Mouse (Mus musculus) ovary, postnatal 36 days (tissue): ENCODE measurements at regions not wholly inside any gene's neighbourhood (a gene's known extent, or its start where the extent isn't known, plus 50 kb on each side); places are given as distances from the start of the nearest gene placed in this dataset.

Experiments
- DNase-seq: peaks from one replicate; pipeline ENCODE4 v3.0.0; 2022; ENCODE audit warnings: low spot score, mixed read lengths

DNA sequence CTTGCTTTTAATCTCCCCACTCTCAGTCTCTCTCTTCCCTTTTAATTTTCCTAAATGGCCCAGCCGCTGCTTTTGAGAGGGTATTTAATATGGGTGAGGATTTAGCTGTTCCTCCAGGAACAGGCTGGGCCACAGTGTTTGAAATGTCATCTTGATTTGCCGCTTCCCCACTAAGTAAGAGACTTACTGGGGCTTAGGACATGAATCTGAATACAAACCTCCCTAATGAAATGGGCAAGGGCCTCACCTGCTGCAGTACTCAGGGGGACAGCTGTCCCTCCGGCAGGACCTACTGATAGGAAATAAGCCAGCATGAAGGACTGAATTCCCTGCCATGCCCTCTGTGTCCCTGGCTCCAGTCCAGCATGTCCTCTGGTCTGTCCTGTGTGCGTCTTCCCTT, 50.6 kb upstream of the Prr23a1 start:
- no peak for DNase-seq

DNA sequence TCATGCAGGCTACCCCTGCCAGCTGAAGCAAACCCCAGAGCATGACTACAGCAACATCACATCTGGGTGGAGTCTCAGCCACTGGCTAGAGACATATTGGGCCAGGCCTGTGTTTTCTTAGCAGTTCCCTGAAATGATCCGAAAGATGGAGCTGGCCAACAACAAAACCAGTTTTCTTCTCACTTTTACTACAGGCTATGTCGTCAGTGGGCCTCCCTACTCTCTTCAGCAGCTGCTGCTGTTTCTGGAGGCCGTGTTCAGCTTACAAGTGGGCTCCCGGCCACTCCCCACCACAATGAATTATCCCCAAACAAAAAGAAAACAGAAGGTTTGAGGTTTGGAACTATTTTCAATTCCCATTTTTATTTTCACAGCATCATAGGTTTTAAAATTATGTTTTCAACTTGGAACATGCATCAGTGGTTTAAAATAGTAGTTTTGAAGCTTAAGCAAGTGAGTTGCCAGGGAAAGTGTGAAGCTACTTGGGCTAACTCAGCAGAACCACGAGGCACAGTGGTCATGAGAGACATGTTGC, 68.6 kb upstream of the Prr23a1 start:
- no peak for DNase-seq

DNA sequence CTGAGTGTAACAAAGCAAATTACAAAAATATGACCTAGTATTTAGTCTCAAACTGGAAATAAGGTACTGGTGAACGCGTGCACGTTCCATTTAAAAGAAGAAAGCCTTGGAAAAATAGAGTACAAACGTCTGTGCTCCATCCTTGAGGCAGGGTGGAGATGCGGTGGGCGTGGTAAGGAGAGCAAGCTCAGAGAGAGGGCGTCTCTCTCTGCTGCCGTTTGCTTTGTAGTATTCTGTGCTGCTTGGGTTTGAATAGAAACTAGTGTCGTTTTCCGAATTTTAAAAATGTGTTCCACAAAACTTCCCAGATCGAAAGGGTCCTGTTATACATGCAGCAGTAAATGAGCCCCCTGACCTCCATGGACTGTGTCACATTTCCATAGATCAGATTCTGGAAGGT, 69.1 kb upstream of the Prr23a1 start:
- DNase-seq: no peak

DNA sequence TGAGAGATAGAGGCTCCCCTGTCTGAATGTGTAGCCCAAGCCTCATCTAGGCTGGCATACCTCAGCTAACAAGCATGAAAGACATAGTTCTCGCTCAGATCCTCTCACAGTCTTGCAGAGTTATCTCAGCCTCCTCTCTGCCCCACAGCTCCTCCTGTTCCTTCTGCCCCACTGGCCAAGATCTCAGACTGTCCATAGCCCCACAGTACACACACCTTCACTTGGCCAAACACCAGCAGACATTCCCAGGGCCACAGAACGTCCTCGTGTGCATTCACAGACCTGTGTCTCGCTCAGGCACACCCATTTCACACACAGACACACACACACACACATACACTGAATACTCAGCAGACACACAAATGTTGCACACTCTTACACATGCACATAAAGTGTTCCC, 87.5 kb upstream of the Prr23a1 start:
- no peak for DNase-seq

DNA sequence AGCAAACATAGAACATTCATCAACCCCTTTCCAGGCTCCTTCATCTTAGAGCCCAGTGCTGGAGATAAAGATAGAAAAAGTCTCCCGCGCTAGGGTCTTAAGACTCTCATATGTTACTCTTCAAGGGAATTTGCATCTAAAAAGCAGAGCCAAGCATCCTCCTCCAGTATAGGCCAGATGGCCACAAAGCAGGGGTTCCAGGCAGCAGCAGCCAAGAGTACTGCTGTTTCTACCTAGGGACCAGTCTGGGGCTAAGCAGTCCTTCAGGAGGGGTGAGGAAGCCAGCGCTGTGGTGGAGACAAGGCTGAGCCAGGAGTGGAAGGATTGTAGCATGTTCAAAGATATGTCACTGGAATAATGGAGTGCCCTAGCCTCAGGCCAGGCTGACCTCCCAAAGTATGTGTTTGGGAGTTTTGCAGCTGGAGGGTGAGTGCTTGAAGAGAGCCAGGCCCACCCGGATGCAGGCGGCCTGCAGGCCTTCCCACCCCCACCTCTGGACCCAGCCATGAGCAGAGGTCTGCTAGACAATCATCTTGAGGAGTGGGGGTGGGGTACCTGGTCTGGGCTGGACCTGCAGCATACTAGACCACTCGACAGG, 88.8 kb upstream of the Prr23a1 start:
- peak; percentile 20 for DNase-seq

DNA sequence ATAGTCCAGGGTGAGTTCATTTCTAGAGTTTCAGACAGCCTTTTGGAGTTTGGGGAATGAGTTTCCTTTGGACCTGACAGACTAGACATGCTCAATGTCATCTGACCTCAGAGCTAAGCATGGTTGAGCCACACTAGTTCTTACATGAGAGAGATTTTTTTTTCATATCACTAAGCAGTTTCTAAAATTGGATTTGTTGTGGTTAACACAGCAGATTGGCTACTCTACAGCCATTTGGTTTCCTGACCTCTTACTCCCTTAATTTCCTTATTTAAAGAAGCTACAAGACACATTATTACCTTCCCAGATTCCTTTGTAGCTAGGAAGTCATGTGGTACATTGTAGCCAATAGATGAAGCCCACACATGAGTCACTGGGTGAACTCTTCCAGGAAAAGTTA, 98.5 kb upstream of the Prr23a1 start:
- no peak for DNase-seq

DNA sequence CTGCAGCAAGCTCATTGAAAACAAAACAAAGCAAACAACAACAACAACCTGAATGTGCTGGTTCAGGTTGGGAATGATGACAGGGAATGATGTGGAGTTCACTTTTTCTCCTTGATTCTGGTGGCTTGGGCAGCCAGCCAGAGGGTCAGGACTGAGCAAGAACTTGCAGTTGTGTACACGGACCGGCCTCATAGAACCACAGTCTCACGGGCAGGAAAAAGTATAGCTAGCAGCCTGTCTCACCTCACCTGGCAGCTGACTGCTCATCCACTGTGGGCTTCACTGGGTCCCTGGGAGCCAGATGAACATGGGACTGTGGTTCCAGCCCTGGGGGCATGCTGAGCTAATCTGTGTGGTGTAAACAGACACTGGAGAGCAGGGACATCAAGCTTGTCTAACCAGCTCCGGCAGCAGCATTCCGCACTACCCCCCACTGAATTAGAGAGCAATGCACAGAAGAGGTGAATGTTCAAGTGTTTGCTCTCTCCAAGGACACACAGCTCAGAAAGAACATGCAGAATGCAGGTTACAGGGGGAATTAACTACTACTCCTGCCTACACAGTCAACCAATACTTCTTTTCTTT, 114.9 kb upstream of the Prr23a1 start:
- no peak for DNase-seq

DNA sequence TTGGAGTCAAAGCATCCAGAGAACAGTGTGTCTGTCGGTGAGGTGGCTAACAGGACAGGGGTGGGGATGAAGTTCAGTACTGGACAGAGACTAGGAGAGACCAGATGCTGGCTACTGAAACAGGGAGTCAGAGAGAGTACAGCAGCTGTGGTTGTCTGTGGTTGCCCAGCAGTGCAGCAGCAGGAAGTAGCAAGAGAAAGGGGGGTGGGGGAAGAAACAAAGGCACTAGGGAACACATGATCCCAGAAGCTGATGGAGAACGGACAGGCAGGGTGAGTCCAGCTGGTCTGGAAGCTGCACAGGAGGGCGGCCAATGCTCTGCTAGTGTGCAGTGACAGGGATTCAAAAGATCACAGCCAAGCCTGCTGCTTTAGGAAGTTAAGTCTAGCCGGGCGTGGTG, 115.7 kb upstream of the Prr23a1 start:
- DNase-seq: no peak

DNA sequence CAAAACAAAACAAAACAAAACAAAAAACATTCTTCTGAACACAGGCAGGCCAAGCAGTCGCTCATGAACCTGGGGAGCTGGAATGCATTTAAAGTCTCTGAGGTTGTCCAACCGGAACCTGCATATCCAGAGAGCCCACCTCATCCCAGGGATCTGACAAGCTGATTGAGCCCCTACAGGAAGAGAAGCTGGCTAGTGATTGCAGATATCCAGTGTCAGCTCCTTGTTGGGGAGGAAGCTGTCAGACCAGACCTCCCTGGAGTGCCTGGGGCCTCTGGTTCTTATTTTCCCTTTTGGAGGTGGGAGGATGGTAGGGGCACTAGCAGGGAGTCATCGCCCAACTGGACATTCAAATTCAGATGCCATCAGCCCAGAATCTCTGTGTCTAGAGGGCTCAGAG, 119.4 kb upstream of the Prr23a1 start:
- DNase-seq: no peak

DNA sequence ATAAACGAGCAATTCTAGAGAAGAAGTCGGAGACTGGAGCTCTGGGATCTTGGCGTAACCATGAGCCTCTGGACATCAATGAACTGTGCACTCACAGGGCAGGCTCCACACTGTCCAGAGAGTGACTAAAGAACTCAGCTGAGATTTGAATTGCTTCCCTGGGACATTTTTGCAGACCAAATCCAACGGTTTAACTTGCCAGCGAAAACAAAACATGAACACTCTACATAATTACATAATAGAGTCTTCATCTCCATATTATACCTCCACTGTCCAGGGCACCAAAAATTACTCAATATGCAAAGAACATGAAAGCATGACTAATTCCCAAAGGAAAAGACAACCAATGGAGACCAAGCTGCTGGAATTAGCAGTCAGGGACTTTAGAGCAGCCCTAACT, 119.9 kb upstream of the Mrps22 start:
- no peak for DNase-seq

DNA sequence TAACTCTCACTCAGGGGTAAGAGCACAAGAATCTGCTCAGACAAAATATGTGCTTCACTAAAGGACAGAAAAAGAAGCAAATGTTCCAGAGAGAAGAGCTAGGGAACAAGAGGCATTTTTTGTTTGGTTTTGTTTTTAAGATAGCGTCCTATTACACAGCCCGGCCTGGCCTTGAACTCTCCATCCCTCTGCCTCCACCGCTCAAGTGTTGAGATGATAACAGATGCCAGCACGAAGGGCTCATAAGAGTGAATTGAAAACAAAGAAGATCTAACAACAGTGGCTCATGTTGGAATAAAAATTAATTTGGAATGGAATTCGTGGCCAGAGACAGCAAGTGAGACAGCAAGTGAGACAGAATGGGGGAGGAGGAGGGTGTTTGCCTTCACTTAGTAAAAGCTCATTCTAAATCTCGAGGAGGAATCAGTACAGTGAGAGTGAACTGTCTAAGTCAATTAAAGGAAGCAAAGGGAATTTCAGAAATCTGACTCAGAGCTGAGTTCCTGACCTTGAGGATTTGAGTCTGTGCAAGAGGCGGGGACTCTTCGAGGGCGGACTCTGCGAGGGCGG, 116.3 kb upstream of the Mrps22 start:
- DNase-seq: peak; percentile 49

DNA sequence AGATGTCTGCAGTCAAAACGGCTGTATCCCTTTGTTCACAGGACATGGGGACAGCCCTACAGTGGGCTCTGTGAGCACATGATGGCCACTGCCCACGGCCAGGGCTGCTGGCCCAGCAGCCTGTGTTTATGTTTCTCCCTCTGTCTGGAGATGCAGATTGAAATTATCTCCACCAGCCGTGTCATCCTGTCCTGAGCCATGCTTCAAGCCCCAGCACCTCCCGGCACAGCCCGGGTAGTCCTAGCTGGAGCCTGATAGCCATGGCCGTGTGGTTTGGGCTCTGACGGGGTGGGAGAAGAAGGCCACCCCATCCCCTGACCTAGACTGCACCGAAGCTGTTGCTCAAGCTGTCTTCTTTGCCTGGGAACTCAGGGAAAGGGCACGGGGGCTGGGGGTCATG, 113.2 kb upstream of the Mrps22 start:
- peak; percentile 72 for DNase-seq

DNA sequence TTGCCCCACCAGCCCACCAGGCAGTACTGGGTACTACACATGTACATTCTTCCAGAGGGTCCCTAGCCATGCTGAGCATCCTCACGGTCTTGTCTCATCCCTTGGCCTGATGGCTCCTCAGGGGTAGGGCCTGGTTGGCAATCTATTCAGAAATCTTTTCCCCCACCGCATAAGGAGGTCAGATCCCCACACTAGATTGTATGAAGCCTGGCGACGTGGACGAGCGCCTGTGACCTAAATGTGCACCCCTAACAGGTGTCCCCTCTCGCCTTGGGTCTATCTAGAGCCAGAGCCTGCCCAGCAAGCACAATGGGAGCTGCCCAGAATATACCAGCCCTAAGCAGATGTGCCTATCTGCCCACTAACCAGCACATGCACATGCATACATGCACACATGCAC, 111.4 kb upstream of the Mrps22 start:
- no peak for DNase-seq

DNA sequence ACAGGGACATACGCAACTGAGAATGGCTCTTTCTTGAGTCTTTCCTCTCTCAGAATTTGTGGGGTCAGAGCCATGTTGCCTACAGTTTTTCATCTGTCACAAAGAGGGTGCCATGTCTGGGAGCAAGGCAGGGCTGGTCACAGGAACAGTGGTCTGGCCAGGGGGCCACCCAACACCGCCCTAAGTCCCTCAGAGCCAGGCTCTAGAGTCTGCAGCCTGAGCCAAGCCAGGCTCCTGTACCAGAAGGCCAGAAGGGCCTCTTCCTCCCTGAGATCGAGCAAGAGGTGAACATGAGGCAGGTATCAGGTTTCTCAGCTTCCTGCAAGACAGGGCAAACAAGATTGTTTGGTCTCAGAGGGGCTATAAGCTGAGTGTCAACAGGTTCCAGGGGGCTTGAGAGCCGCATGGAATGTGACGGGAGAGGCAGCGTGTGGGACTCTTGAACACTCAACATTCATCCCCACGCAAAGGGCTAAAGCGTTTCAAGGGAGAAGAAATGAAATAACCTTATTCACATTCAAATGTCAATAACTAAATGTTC, 110.6 kb upstream of the Mrps22 start:
- DNase-seq: no peak

DNA sequence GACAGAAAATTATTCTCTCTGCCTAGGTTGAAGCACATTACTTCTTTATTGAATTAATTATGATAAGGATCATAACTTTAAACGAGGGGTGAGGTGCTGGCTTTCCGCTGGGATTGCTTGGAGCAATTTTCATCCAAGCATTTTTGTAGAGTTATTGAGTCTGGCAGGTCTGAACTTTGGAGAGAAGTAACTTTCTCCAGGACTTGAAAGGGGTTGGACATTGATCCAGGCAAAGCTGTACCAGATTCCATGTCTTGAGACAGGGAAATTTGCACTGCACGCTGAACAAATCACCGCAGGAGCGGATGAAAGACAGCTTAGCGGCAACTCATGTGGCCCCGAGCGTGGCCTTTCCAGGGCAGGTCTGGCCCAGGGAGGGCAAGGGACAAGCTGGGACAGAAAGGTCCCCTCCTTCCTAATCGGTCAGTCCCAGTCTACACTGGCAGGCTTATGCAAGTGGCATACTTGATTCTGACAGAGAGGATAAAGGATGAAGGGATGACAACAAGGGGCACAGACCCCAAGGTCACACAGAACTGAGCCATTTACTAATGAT, 108.8 kb upstream of the Mrps22 start:
- no peak for DNase-seq

DNA sequence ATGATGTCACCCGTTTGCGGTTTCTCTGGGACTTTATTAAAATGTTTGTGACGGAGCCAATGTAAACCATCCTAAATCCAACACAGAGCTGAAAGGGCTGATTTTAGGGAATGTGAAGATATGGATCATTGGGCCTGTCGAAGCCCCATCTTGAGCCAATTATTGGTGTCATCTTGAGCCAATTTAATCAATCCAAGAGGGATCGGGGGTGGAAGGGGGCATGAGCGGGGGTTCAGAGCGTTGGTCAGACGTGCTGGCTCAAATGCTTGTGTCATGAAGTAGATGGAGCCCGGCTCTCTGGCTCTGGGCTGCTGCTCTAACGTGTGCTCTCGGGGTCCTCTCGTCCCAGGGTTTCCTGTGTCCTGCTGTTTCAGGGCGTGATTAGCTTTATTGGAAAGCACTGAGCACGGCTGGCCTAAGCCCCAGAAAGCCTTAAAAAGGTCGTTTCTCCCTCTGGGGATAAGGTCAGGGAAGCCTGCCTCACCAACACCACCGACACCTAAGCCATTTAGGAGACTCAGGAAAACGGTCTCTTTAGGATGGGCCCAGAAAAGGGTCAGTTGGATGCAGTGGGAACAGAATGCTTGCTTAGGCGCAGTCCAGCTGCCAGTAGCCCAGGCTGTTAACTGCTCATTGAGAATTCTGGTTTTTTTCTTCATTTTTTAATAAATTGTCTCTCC, 106.7 kb upstream of the Mrps22 start:
- DNase-seq: no peak

DNA sequence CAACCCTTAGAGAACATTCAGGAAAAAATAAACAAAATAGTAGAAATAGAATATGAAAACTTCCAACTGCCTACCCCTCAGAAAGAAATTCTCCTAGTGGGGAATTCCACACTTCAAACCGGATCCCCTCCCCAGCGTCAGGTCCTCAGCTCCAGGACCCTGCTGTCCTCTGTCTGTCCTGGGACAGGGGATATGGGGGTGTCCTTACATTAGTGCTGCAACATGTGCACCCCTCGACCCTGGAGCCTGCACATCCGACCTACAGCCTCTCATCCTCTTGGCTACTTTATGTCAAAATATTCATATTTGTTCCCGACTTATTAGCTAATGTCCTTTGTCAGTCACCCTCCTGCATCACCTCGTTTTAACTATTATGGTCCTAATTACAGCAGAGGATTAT, 106.0 kb upstream of the Mrps22 start:
- DNase-seq: no peak

DNA sequence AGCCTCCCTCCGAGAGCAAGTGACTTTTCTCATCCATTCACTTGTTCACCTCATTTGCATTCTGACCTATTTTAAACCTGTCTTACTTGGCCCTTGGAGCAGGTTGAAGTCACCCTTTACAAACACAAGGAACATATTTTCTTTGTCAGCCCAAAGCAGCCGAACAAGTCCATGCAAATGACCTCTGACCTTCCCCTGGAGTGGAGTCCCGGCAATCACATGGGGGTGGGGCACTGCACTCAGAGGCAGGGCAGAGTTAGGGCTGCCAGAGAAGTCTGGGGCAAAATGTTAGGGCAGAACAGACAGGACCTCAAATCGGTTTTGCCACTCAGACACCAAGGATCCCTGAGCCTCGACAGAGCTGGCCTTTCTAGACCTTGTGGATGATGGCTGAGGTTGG, 102.7 kb upstream of the Mrps22 start:
- DNase-seq: no peak

DNA sequence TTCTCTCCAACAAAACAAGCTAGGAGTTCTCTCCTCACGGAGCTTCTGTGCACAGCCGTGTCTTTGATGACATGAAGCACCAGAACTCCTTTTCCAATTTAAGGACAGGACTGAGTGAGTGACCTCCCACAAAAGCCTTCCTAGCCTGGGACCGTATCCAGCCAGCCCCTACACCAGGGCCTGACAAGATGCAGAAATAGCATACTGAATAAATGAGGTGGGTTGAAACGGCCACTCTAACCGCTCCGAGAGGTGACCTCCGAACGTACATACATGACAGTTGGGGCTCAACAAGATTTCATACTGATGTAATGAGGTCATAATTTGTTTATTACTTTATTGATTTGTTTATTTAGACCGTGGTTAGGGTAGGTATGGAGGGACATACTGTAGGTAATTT, 101.9 kb upstream of the Mrps22 start:
- no peak for DNase-seq

DNA sequence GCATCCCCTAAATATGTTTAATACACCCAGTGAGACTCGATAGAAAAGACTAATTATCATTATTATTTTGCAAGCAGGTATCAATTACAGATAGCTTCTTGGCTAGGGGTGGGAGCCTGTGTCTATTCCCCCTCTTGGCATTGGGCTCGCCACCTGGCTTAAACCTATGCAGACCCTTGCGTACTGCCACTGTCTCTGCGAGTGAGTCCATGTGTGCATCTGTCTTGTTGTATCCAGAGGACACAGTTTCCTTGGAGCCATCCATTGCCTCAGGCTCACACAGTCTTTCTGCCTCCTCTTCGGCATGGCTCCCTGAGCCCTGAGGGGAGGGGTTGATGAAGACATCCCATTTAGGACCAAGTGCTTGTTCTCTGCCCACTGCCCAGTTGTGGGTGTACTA, 99.1 kb upstream of the Mrps22 start:
- DNase-seq: no peak

DNA sequence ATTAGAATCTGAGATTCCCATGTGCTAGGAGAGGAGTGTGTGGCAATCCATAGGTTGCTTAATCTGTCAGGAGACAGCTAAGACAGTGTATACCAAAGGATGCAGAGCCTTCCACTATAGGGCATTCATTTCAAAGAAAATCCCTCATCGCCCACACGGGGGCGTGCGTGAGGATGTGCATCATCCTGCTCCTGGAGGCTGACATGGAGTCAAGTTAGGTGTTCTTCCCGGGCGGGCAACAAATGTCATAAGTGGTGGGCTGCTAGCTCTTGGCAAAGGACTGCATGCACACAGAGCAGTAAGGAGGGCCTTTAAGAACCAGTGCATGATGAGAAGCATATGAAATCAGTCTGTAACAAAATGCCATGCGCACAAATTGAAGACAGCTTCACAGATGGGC, 95.7 kb upstream of the Mrps22 start:
- no peak for DNase-seq

DNA sequence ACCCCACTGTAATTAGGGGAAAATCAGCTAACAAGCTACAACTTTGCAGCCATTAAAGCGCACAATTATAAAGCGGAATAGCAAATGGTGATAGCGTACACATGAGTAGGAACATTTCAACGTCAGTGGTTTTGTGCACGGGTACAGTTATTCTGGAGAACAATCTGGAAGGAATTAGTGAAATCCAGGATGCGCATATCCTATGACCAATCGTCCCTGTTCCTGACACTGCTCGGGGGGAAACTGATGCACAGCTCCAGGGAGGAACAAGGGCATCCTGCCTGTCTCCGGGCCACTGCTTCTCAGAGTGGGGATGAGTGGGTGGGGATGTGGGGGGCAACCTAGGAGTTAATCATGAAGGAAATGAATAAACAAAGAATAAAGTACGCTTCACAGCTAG, 93.6 kb upstream of the Mrps22 start:
- no peak for DNase-seq
